Mouse (Mus musculus) stomach, embryonic 16.5 days (tissue): ENCODE data around the gene Abcc1. TPM values are rescaled to one million over a fixed set of nuclear protein-coding genes. Genes with fewer than 3 reads are reported as not detected.

ENCODE experiments used
- ATAC-seq: fragments of 200-750 bp; cut with Nextera tagmentation; 2 replicates; pipeline ENCODE4 v1.8.0; 2017; ENCODE audit warnings: moderate number of reproducible peaks, moderate TSS enrichment; ENCODE audit not compliant: insufficient read depth, low FRiP score
- H3K27ac ChIP-seq: fragments of 300-500 bp; sonication (generic); 2 replicates; pipeline ENCODE4 v1.5.1; 2014; ENCODE audit warnings: low read length
- H3K27me3 ChIP-seq: fragments of 300-500 bp; sonication (generic); 2 replicates; pipeline ENCODE4 v1.6.1; 2014; ENCODE audit warnings: low read length, control low read depth, mixed read lengths; ENCODE audit not compliant: control insufficient read depth, insufficient read depth
- H3K36me3 ChIP-seq: fragments of 300-500 bp; sonication (generic); 2 replicates; pipeline ENCODE4 v1.6.1; 2014; ENCODE audit warnings: low read length; ENCODE audit not compliant: control insufficient read depth, insufficient read depth
- H3K4me1 ChIP-seq: fragments of 300-500 bp; sonication (generic); 2 replicates; pipeline ENCODE4 v1.6.1; 2014; ENCODE audit warnings: low read length, control low read depth, mixed read lengths; ENCODE audit not compliant: control insufficient read depth, insufficient read depth
- H3K4me2 ChIP-seq: fragments of 300-500 bp; sonication (generic); 2 replicates; pipeline ENCODE4 v1.6.1; 2014; ENCODE audit warnings: low read depth, low read length, mixed read lengths
- H3K4me3 ChIP-seq: fragments of 300-500 bp; sonication (generic); replicated peaks from 2 replicates; pipeline ENCODE4 v1.5.1; 2014; ENCODE audit warnings: mild to moderate bottlenecking, low read length
- H3K9ac ChIP-seq: fragments of 300-500 bp; sonication (generic); 2 replicates; pipeline ENCODE4 v1.6.1; 2014; ENCODE audit warnings: low read length
- H3K9me3 ChIP-seq: fragments of 300-500 bp; sonication (generic); replicated peaks from 2 replicates; pipeline ENCODE4 v1.6.1; 2016; ENCODE audit warnings: low read length, control low read depth; ENCODE audit not compliant: control insufficient read depth
- WGBS: fragments of 180-500 bp; shearing (Covaris S2); extraction: QIAGEN DNeasy Blood & Tissue Kit; methylation state at CpG from one replicate; pipeline ENCODE4 v1.1.7; 2014; 5-methylcytosine and 5-hydroxymethylcytosine counted together
- polyA plus RNA-seq: library from polyadenylated mRNA; unstranded; fragments of >200 nt; fragmentation: Nextera tagmentation; extraction: Ambion mirVana; gene quantifications from 2 replicates; pipeline ENCODE4 v1.2.1, GENCODE M21; 2015

The Abcc1 gene
- polyA plus RNA-seq, 1 experiment from 2014 or later: 13.6 TPM

DNA sequence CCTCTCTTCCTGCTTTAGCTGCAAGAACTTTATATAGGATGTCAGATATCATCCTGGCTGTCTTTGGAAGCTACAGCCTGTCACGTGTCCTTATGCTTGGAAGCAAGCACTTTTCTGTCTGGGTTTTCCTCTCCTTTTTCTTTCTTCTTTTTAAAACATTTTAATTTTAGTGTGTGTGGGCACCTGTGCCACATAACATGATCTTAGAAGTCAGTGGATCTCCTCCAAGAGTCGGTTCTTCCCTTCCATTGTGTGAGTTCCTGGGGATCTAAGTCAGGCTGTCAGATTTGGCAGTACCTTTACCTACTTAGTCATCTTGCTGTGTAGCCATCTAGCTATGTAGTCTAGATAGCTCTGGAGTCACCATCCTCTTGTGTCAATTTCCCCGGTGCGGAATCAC lies 37.9 kb downstream of the Abcc1 start:
- ATAC-seq: no peak
- H3K9ac ChIP-seq: no peak overlapping the region
- WGBS: 93% methylated on average over 4 of the region's 4 CpGs

DNA sequence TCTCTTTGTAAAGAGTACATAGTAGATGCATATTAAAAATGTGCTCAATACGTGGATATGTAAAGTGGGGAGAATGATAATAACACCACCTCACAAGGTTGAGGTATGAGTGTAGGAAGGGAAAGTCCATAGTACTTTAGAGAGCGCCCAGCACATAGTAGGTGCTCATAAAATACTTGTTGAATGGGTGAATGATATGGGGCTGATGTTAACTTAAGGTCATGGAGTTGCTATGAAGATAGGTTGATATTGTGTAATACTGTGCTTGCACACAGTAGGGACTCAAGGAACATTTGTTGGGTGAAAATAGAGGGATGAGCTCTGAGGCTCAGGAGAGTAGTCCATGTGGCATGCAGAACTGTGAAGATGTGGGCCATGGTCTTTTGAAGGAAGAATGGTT lies 42.1 kb downstream of the Abcc1 start:
- no peaks in the 10 kb centered on the region for H3K4me1 ChIP-seq
- no peak overlapping the region for H3K9ac ChIP-seq
- H3K27me3 ChIP-seq: no peaks in the 10 kb centered on the region
- H3K9me3 ChIP-seq: no peaks in the 10 kb centered on the region
- no peak overlapping the region for H3K4me3 ChIP-seq
- H3K36me3 ChIP-seq: peaks cover 2% of the 10 kb centered on the region; the same call in 1 of the 2 replicates
- H3K4me2 ChIP-seq: no peak overlapping the region
- H3K27ac ChIP-seq: no peak overlapping the region
- ATAC-seq: no peak
- WGBS: 91% methylated on average over 2 of the region's 2 CpGs

More for the DNA sequence above, 37.9 kb downstream of the Abcc1 start:
- Histone ChIP-seq H3K4me3 (no peak overlapping the region), H3K27me3 (no peaks in the 10 kb centered on the region), H3K9me3 (no peaks in the 10 kb centered on the region), H3K4me2 (no peak overlapping the region), H3K4me1 (no peaks in the 10 kb centered on the region), H3K27ac (no peak overlapping the region), H3K36me3 (no peaks in the 10 kb centered on the region)

DNA sequence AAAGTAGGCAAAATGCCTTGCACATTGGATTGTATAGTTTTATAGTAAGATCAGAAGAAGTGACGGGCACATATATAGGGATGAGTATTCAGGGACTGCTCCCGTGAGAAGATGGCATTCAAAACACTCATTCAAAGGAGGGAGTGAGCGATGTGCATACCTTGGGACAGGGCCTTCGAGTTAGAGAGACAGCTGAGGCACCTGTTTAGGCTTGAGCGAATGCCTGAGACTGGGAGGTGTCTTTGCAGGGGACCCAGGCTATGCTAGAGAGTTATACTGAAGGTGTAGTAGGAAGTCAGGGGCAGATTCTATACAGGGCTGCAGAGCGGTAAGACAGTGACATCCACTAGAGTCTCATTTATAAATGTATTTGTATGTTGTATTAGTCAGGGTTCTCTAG lies 44.3 kb downstream of the Abcc1 start:
- WGBS: 96% methylated on average over 6 of the region's 6 CpGs
- Histone ChIP-seq H3K4me1 (no peaks in the 10 kb centered on the region), H3K27me3 (no peaks in the 10 kb centered on the region), H3K36me3 (peaks cover 2% of the 10 kb centered on the region; the same call in 1 of the 2 replicates), H3K4me3 (no peak overlapping the region), H3K4me2 (no peak overlapping the region), H3K27ac (no peak overlapping the region), H3K9me3 (no peaks in the 10 kb centered on the region), H3K9ac (no peak overlapping the region)
- no peak for ATAC-seq

DNA sequence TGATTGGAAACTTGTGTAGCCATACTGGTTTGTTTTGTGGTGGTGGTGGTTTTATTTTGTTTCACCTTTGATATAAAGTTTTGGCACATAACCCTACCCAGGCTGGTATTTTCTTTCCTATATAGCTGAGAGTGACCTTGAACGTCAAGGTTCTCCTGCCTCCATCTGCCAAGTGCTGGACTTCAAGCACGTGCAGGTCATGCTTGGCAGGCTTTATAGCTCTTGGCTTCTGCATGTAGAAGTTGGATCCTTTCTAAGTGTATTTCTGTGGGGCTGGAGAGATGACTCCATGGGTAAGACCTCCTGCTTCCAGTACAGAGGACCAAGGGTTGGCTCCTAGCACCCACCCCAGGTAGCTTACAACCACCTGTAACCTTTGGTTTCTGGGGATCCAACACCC lies 47.8 kb downstream of the Abcc1 start:
- Histone ChIP-seq H3K27me3 (no peaks in the 10 kb centered on the region), H3K36me3 (peaks cover 2% of the 10 kb centered on the region; the same call in 1 of the 2 replicates), H3K4me1 (no peaks in the 10 kb centered on the region), H3K9ac (no peak overlapping the region), H3K4me2 (no peak overlapping the region), H3K27ac (no peak overlapping the region), H3K4me3 (no peak overlapping the region), H3K9me3 (no peaks in the 10 kb centered on the region)
- 91% methylated on average over 2 of the region's 2 CpGs for WGBS
- ATAC-seq: no peak

DNA sequence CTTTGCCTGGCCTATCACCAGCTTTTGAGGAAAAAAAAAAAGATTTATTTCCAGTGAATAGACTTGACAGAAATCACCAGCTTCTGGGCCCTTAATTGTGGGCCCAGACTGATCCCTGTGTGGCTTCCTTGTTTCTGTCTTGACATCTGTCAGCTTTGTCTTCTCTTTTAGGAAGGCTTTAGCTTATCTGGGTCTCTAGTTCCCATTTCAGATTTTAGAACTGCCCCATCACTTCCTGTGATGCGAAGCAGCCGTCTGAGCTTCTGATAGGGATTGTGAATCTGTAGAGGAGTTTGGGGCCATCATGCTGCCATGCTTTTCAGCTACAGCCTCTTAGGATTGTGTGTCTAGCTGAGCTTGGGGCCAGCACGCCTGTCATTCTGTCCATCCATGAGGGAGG lies 48.4 kb downstream of the Abcc1 start:
- H3K4me2 ChIP-seq: no peak overlapping the region
- no peaks in the 10 kb centered on the region for H3K9me3 ChIP-seq
- peaks cover 2% of the 10 kb centered on the region; the same call in 1 of the 2 replicates for H3K36me3 ChIP-seq
- H3K4me1 ChIP-seq: no peaks in the 10 kb centered on the region
- no peak for ATAC-seq
- H3K4me3 ChIP-seq: no peak overlapping the region
- H3K9ac ChIP-seq: no peak overlapping the region
- no peak overlapping the region for H3K27ac ChIP-seq
- H3K27me3 ChIP-seq: no peaks in the 10 kb centered on the region
- 87% methylated on average over 3 of the region's 3 CpGs for WGBS

DNA sequence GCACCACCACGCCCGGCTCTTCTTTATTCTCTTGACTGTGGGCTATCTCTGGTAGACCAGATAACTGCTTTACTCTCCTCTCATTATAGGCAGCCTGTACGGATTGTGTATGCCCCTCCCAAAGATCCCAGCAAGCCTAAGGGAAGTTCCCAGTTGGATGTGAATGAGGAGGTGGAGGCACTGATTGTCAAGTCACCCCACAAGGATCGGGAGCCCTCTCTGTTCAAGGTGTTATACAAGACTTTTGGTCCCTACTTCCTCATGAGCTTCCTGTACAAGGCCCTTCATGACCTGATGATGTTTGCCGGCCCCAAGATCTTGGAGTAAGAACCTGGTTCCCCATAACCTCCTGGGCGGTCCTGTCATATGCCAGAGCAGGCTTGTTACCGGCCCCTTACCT lies 49.3 kb downstream of the Abcc1 start:
- 89% methylated on average over 7 of the region's 7 CpGs for WGBS
- Histone ChIP-seq H3K36me3 (peaks cover 3% of the 10 kb centered on the region; the same call in 1 of the 2 replicates), H3K27me3 (no peaks in the 10 kb centered on the region), H3K4me1 (no peaks in the 10 kb centered on the region), H3K4me3 (no peak overlapping the region), H3K9ac (no peak overlapping the region), H3K4me2 (no peak overlapping the region), H3K27ac (no peak overlapping the region), H3K9me3 (no peaks in the 10 kb centered on the region)
- ATAC-seq: no peak

DNA sequence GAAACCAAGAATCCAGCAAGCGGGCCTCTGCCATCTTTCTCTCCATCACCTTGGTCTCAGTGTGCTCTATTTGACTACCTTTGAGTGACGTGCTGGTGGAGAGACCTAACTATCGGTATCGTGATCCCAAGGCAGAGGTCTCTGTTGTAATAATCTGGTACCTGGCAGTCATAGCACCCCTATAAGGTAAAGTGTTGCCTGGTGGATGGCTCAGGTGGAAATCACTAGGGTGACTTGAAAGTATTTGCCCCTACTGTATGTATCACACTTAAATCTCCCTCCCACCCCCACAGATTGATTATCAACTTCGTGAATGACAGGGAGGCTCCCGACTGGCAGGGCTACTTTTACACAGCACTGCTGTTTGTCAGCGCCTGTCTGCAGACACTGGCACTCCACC lies 49.8 kb downstream of the Abcc1 start:
- no peaks in the 10 kb centered on the region for H3K9me3 ChIP-seq
- no peak overlapping the region for H3K9ac ChIP-seq
- 92% methylated on average over 7 of the region's 7 CpGs for WGBS
- no peak overlapping the region for H3K4me3 ChIP-seq
- no peak overlapping the region for H3K4me2 ChIP-seq
- H3K36me3 ChIP-seq: peaks cover 3% of the 10 kb centered on the region; the same call in 1 of the 2 replicates
- no peak overlapping the region for H3K27ac ChIP-seq
- H3K4me1 ChIP-seq: no peaks in the 10 kb centered on the region
- no peak for ATAC-seq
- H3K27me3 ChIP-seq: no peaks in the 10 kb centered on the region

DNA sequence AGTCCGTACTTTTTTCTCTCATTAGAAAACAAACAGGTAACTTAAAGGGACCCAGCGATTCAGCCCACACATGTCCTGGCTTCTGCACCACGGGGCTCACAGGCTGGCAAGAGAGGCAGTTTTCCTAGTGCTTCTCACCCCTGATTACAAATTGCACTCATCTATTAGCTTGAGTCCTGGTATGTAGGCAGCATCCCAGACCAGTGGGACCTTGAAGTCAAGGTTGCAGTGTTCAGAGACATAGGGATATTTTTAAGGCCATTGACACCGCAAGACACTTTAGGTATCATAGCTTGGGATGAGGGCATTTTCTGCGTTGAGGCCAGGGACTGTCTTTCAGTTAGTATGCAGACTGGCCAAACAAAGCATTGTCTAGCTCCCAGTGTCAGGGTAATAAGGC lies 51.2 kb downstream of the Abcc1 start:
- Histone ChIP-seq H3K4me3 (no peak overlapping the region), H3K4me2 (no peak overlapping the region), H3K27me3 (no peaks in the 10 kb centered on the region), H3K36me3 (peaks cover 3% of the 10 kb centered on the region; the same call in 1 of the 2 replicates), H3K4me1 (no peaks in the 10 kb centered on the region), H3K27ac (no peak overlapping the region), H3K9ac (no peak overlapping the region), H3K9me3 (no peaks in the 10 kb centered on the region)
- 93% methylated on average over 5 of the region's 5 CpGs for WGBS
- ATAC-seq: no peak

DNA sequence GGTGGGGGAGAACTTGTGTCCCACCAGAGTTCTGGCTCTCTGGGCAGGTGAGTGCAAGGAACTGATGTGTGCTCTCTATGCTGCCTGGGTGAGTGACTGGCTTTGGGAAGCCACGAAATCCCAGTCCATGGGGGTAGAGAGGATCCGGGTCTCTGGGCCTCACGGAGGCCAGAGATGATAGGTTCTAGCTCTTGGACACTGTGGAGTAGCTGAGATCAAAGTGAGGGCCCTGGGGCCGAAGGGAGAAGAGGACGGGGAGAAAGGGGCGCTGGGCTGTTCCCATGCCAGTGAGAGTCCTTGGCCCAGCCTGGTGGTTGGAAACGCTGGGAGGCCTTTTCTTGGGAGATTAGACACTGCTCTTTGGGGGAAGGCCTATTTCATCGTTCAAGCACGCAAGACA lies 53.8 kb downstream of the Abcc1 start:
- no peak for ATAC-seq
- WGBS: 89% methylated on average over 9 of the region's 9 CpGs
- Histone ChIP-seq H3K9ac (no peak overlapping the region), H3K27ac (no peak overlapping the region), H3K4me2 (no peak overlapping the region), H3K4me1 (no peaks in the 10 kb centered on the region), H3K4me3 (no peak overlapping the region), H3K9me3 (no peaks in the 10 kb centered on the region), H3K27me3 (no peaks in the 10 kb centered on the region), H3K36me3 (peaks cover 3% of the 10 kb centered on the region; the same call in 1 of the 2 replicates)
